Mouse (Mus musculus): ENCODE measurements at regions not wholly inside any gene's neighbourhood (a gene's known extent, or its start where the extent isn't known, plus 50 kb on each side); places are given as distances from the start of the nearest gene placed in this dataset.

GRCm38 (mm10) chr3:121618561-121618960 is 52.0 kb upstream of the 4930432M17Rik start:
- DNase-seq (ENCODE audit: low spot score in 2 of 2): no peak

GRCm38 (mm10) chr3:121618161-121618560 is 52.4 kb upstream of the 4930432M17Rik start:
- DNase-seq (ENCODE audit: low spot score in 2 of 2): no peak

GRCm38 (mm10) chr3:121617351-121617750 is 53.2 kb upstream of the 4930432M17Rik start:
- no peak for DNase-seq (ENCODE audit: low spot score in 2 of 2)

GRCm38 (mm10) chr3:121616075-121616474 is 54.5 kb upstream of the 4930432M17Rik start:
- no peak for DNase-seq (ENCODE audit: low spot score in 2 of 2)

GRCm38 (mm10) chr3:121614741-121615140 is 55.8 kb upstream of the 4930432M17Rik start:
- no peak for DNase-seq (ENCODE audit: low spot score in 2 of 2)

- DNase-seq (ENCODE audit: low spot score in 2 of 2): no peak
These were observed 57.3 kb upstream of the 4930432M17Rik start for GRCm38 (mm10) chr3:121613224-121613623.

GRCm38 (mm10) chr3:121609845-121610244 is 60.7 kb upstream of the 4930432M17Rik start:
- no peak for DNase-seq (ENCODE audit: low spot score in 2 of 2)

GRCm38 (mm10) chr3:121609090-121609489 is 61.5 kb upstream of the 4930432M17Rik start:
- DNase-seq (ENCODE audit: low spot score in 2 of 2): no peak

GRCm38 (mm10) chr3:121604737-121605136 is 65.8 kb upstream of the 4930432M17Rik start:
- DNase-seq (ENCODE audit: low spot score in 2 of 2): no peak

- DNase-seq (ENCODE audit: low spot score in 2 of 2): no peak
These were observed 66.5 kb upstream of the 4930432M17Rik start for GRCm38 (mm10) chr3:121604081-121604480.

- DNase-seq (ENCODE audit: low spot score in 2 of 2): no peak
These were observed 67.7 kb upstream of the 4930432M17Rik start for GRCm38 (mm10) chr3:121602826-121603370.

GRCm38 (mm10) chr3:121602082-121602561 is 68.4 kb upstream of the 4930432M17Rik start:
- DNase-seq (ENCODE audit: low spot score in 2 of 2): peak in 1 of 2 experiments; percentile 50

GRCm38 (mm10) chr3:121600841-121601240 is 68.6 kb upstream of the Slc44a3 start:
- no peak for DNase-seq (ENCODE audit: low spot score in 2 of 2)

- DNase-seq (ENCODE audit: low spot score in 2 of 2): no peak
These were observed 68.2 kb upstream of the Slc44a3 start for GRCm38 (mm10) chr3:121600388-121600787.

- no peak for DNase-seq (ENCODE audit: low spot score in 2 of 2)
These were observed 65.8 kb upstream of the Slc44a3 start for GRCm38 (mm10) chr3:121597988-121598387.

GRCm38 (mm10) chr3:121597203-121597602 is 65.0 kb upstream of the Slc44a3 start:
- no peak for DNase-seq (ENCODE audit: low spot score in 2 of 2)

- DNase-seq (ENCODE audit: low spot score in 2 of 2): no peak
These were observed 62.4 kb upstream of the Slc44a3 start for GRCm38 (mm10) chr3:121594580-121594979.

GRCm38 (mm10) chr3:121593598-121594117 is 61.5 kb upstream of the Slc44a3 start:
- no peak for DNase-seq (ENCODE audit: low spot score in 2 of 2)

- no peak for DNase-seq (ENCODE audit: low spot score in 2 of 2)
These were observed 60.9 kb upstream of the Slc44a3 start for GRCm38 (mm10) chr3:121593143-121593542.

- no peak for DNase-seq (ENCODE audit: low spot score in 2 of 2)
These were observed 57.3 kb upstream of the Slc44a3 start for GRCm38 (mm10) chr3:121589494-121589885.

GRCm38 (mm10) chr3:121588737-121589493 is 56.7 kb upstream of the Slc44a3 start:
- peak in 1 of 2 experiments; percentile 42 for DNase-seq (ENCODE audit: low spot score in 2 of 2)

- no peak for DNase-seq (ENCODE audit: low spot score in 2 of 2)
These were observed 53.1 kb upstream of the Slc44a3 start for GRCm38 (mm10) chr3:121585306-121585705.

GRCm38 (mm10) chr3:121584736-121585151 is 52.5 kb upstream of the Slc44a3 start:
- DNase-seq (ENCODE audit: low spot score in 2 of 2): peak in 1 of 2 experiments; percentile 69
